Mouse (Mus musculus) intestine, embryonic 14.5 days (tissue): ENCODE measurements at regions not wholly inside any gene's neighbourhood (a gene's known extent, or its start where the extent isn't known, plus 50 kb on each side); places are given as distances from the start of the nearest gene placed in this dataset.

Experiments
- ATAC-seq: fragments of 200-750 bp; cut with Nextera tagmentation; replicated peaks from 2 replicates; pipeline ENCODE4 v1.8.0; 2017; ENCODE audit warnings: low read depth, moderate number of reproducible peaks, moderate TSS enrichment, moderate library complexity; ENCODE audit not compliant: low FRiP score, low TSS enrichment
- DNase-seq: peaks from one replicate; pipeline ENCODE4 v3.0.0-alpha.2; 2018; ENCODE audit warnings: low spot score
- H3K27ac ChIP-seq: fragments of 300-500 bp; sonication (generic); 2 replicates; pipeline ENCODE4 v1.5.1; 2014; ENCODE audit warnings: low read depth, mild to moderate bottlenecking, control low read depth
- H3K27me3 ChIP-seq: fragments of 300-500 bp; sonication (generic); replicated peaks from 2 replicates; pipeline ENCODE4 v1.6.1; 2014; ENCODE audit warnings: low read length, control low read depth; ENCODE audit not compliant: control insufficient read depth, insufficient read depth
- H3K36me3 ChIP-seq: fragments of 300-500 bp; sonication (generic); 2 replicates; pipeline ENCODE4 v1.6.1; 2014; ENCODE audit warnings: low read length, control low read depth; ENCODE audit not compliant: control insufficient read depth, insufficient read depth
- H3K4me1 ChIP-seq: fragments of 300-500 bp; sonication (generic); replicated peaks from 2 replicates; pipeline ENCODE4 v1.6.1; 2014; ENCODE audit warnings: low read length, control low read depth, mixed read lengths; ENCODE audit not compliant: control insufficient read depth, insufficient read depth
- H3K4me2 ChIP-seq: fragments of 300-500 bp; sonication (generic); 2 replicates; pipeline ENCODE4 v1.6.1; 2014; ENCODE audit warnings: low read length
- H3K4me3 ChIP-seq: fragments of 300-500 bp; sonication (generic); 2 replicates; pipeline ENCODE4 v1.5.1; 2014; ENCODE audit warnings: low read depth, low read length, control low read depth, mixed read lengths
- H3K9ac ChIP-seq: fragments of 300-500 bp; sonication (generic); 2 replicates; pipeline ENCODE4 v1.6.1; 2014; ENCODE audit warnings: mild to moderate bottlenecking, low read length
- H3K9me3 ChIP-seq: fragments of 300-500 bp; sonication (generic); 2 replicates; pipeline ENCODE4 v1.6.1; 2016; ENCODE audit warnings: low read length, control low read depth; ENCODE audit not compliant: control insufficient read depth
- WGBS: fragments of 180-500 bp; shearing (Covaris S2); extraction: QIAGEN DNeasy Blood & Tissue Kit; methylation state at CpG from one replicate; pipeline ENCODE4 v1.1.7; 2014; 5-methylcytosine and 5-hydroxymethylcytosine counted together

DNA sequence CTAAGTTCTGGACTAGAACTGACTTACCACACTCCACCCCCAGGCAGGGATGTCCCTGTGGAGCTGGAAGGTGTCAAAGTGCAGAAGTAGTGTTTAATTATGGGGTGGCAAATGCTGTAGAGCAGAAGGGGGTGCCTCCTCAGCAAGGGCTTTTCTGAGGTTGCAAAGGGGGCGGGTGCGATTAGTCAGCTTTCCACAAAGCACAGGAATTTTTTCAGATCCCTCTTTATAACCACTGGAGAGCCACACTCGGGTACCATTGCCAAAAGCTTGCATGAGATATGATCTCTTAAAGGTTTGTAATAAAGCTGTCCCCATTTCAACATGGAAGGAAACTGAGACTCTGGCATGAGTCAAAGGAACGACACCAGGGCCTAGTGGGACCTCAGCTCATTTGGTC, 381.7 kb downstream of the H2al1j start:
- H3K9me3 ChIP-seq = no peaks in the 10 kb centered on the region
- H3K4me3 ChIP-seq = no peak overlapping the region
- no peaks in the 10 kb centered on the region for H3K36me3 ChIP-seq
- no peak overlapping the region for H3K4me2 ChIP-seq
- no peak overlapping the region for H3K9ac ChIP-seq
- no peaks in the 10 kb centered on the region for H3K27me3 ChIP-seq
- DNase-seq (no peak), ATAC-seq (no peak)
- WGBS = 74% methylated on average over 4 of the region's 4 CpGs
- H3K27ac ChIP-seq = no peak overlapping the region
- no peaks in the 10 kb centered on the region for H3K4me1 ChIP-seq

DNA sequence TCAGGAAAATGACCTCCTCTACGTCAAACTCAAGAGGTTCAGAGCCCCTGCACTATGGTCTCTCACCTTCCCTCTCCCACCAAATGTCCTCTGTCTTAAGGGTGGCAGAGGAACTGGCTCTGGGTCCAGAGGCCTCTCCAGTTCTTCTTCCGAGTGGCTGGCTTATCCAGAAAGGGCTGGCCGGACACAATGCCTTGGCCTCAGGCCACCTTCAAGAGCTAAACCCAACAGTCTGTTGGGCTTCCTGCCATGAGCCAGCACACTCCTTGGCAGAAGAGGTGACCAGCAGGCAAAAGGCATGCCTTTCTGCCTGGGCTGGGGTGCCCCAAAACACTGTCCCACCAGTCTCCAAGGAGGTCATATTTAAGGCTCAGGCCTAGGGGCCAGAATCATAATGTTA, 385.8 kb downstream of the H2al1j start:
- Histone ChIP-seq H3K36me3 (no peaks in the 10 kb centered on the region), H3K4me3 (no peak overlapping the region), H3K4me2 (no peak overlapping the region), H3K27me3 (no peaks in the 10 kb centered on the region), H3K27ac (no peak overlapping the region), H3K9ac (no peak overlapping the region), H3K9me3 (no peaks in the 10 kb centered on the region), H3K4me1 (no peaks in the 10 kb centered on the region)
- DNase-seq = no peak
- 83% methylated on average over 3 of the region's 3 CpGs for WGBS
- no peak for ATAC-seq

DNA sequence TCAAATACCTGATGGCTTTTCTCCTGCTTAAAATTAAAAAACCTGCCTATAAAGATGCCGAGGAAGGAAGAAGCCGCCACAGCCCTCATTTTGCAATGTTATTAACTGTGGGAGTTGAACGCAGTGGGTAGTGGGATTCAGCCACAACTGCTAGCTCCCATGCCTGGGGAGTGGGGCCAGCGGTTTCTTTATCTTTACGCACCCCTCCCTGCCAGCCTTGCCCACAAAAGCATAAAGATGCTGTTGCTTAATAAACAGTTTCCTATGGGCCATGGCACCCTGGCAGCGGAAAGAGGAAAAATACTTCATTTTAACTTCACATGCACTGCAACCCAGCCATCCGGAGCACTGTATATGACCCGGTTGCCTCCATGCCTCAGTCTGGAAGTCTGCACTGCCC, 389.2 kb downstream of the H2al1j start:
- no peaks in the 10 kb centered on the region for H3K4me1 ChIP-seq
- no peak overlapping the region for H3K27ac ChIP-seq
- H3K4me3 ChIP-seq = no peak overlapping the region
- H3K36me3 ChIP-seq = no peaks in the 10 kb centered on the region
- DNase-seq (no peak), ATAC-seq (no peak)
- H3K27me3 ChIP-seq = 0 out of 2 replicates have a peak, but pooled peaks cover 2% of the 10 kb centered on the region
- H3K4me2 ChIP-seq = no peak overlapping the region
- no peaks in the 10 kb centered on the region for H3K9me3 ChIP-seq
- WGBS = 77% methylated on average over 8 of the region's 8 CpGs
- no peak overlapping the region for H3K9ac ChIP-seq

- 88% methylated on average over 2 of the region's 2 CpGs for whole genome bisulfite sequencing
- H3K4me1 ChIP-seq = no peaks in the 10 kb centered on the region
Observed at GRCm38 (mm10) chrX:11718778-11719177, 391.2 kb downstream of the H2al1j start.

GRCm38 (mm10) chrX:11720517-11720916, 392.9 kb downstream of the H2al1j start:
- H3K9ac ChIP-seq = no peak overlapping the region
- H3K4me3 ChIP-seq = no peak overlapping the region
- no peaks in the 10 kb centered on the region for H3K36me3 ChIP-seq
- 66% methylated on average over 7 of the region's 7 CpGs for WGBS
- ATAC-seq (no peak), DNase-seq (no peak)
- no peaks in the 10 kb centered on the region for H3K4me1 ChIP-seq
- H3K27ac ChIP-seq = no peak overlapping the region
- no peaks in the 10 kb centered on the region for H3K9me3 ChIP-seq
- no peak overlapping the region for H3K4me2 ChIP-seq
- H3K27me3 ChIP-seq = 0 out of 2 replicates have a peak, but pooled peaks cover 7% of the 10 kb centered on the region

More at GRCm38 (mm10) chrX:11718778-11719177, 391.2 kb downstream of the H2al1j start:
- ATAC-seq (no peak), DNase-seq (no peak)
- Histone ChIP-seq H3K4me3 (no peak overlapping the region), H3K27ac (no peak overlapping the region), H3K36me3 (no peaks in the 10 kb centered on the region), H3K4me2 (no peak overlapping the region), H3K9ac (no peak overlapping the region), H3K9me3 (no peaks in the 10 kb centered on the region), H3K27me3 (0 out of 2 replicates have a peak, but pooled peaks cover 7% of the 10 kb centered on the region)

DNA sequence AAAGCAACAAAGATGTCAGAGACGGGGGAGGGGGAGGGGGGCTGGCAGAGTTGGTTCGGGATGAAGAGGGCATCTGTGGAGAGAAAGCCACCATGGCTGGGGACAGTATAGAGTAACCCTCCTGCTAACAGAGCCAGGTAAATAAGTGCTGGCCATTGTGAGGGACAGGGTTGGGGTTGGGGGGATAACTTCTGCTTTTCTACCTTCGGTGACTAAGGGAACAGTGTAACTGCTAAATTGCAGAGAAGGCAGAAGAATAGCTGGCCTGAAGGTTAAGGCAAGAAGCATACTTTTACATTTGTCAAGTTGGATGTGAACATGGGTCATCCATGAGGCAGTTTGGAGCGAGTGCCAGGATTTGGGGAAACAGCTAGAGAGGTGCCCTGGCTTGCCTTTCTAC, 395.1 kb downstream of the H2al1j start:
- Histone ChIP-seq H3K4me3 (no peak overlapping the region), H3K27me3 (0 out of 2 replicates have a peak, but pooled peaks cover 7% of the 10 kb centered on the region), H3K4me2 (no peak overlapping the region), H3K9me3 (no peaks in the 10 kb centered on the region), H3K9ac (no peak overlapping the region), H3K4me1 (no peaks in the 10 kb centered on the region), H3K27ac (no peak overlapping the region), H3K36me3 (no peaks in the 10 kb centered on the region)
- 69% methylated on average over 4 of the region's 4 CpGs for WGBS
- DNase-seq (no peak), ATAC-seq (no peak)

DNA sequence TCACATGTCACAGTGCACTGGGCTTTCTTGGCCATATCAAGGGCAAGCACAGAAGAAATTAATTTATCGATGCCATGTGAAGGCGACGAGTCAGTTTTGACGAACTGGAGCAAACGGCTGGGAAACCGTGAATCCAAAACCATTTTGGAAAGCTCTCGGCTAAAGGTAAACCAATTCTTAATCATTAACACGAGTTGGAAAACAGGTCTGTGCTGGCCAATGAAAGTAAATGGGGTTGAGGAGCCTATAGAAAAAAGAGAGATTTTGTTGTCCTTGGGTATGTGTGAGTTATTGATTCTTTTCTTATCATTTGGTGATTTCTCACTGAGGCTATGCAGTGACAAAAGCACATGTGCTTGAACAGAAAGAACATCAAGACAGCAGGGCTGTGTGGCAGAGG, 397.1 kb downstream of the H2al1j start:
- 80% methylated on average over 8 of the region's 8 CpGs for WGBS
- DNase-seq (no peak), ATAC-seq (no peak)
- 0 out of 2 replicates have a peak, but pooled peaks cover 7% of the 10 kb centered on the region for H3K27me3 ChIP-seq
- H3K36me3 ChIP-seq = no peaks in the 10 kb centered on the region
- H3K27ac ChIP-seq = no peak overlapping the region
- H3K9ac ChIP-seq = no peak overlapping the region
- no peak overlapping the region for H3K4me3 ChIP-seq
- no peak overlapping the region for H3K4me2 ChIP-seq
- no peaks in the 10 kb centered on the region for H3K4me1 ChIP-seq
- no peaks in the 10 kb centered on the region for H3K9me3 ChIP-seq

DNA sequence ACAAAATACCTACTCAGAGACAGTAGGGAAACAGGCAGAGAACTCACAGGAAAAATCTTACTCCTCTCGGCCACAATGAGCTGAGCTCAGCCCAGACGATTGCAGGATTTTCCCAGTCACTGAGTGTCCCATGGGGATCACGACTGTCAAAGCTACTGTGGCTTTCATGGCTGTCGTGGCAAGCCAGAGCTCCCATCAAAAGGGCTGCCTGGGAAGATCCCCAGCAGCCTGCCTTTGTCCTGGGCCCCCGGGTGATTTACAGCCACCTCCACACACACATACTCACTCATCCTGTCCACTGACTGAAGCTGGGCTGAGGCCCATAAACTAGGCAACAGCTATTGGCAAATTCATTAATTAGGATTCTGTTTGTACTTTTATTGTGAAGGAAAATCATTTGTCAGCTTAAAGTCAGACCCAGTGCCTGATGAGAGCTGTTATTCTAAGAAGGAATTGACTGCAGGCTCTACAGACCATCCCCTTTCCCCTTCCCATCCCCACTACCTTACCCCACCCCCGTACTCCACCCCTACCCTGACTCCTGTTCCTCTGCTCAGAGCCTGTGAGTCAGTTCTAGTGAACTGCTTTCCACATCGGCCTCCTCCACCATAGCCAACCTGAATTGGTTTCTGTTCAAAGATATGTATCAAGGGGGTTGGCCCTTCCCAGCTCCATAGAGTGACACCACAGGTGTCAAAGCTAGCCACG, 399.1 kb downstream of the H2al1j start:
- Histone ChIP-seq H3K27me3 (0 out of 2 replicates have a peak, but pooled peaks cover 6% of the 10 kb centered on the region), H3K4me3 (no peak overlapping the region), H3K36me3 (no peaks in the 10 kb centered on the region), H3K9ac (no peak overlapping the region), H3K9me3 (no peaks in the 10 kb centered on the region), H3K4me1 (no peaks in the 10 kb centered on the region), H3K4me2 (no peak overlapping the region), H3K27ac (no peak overlapping the region)
- ATAC-seq (no peak), DNase-seq (no peak)
- 34% methylated on average over 8 of the region's 8 CpGs for WGBS

DNA sequence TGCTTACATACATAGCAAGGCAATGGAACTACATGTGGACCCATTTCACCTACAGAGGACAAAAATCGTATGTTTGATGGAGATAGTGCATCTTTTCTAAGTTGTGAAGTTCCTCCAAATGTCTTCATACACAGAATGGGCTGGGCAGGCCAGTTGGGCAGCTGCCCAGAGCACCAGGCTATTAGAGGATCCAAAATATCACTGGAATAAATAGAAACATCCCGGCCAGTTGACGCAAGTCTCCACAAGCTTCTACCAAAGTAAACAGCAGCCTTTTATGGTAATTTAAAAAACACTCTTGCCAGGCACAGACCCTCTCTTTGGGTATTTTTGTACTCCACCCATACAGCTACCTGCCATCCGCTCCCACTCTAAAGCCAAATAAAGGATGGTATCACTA, 400.9 kb downstream of the H2al1j start:
- H3K36me3 ChIP-seq = no peaks in the 10 kb centered on the region
- 84% methylated on average over 4 of the region's 4 CpGs for WGBS

More for the DNA sequence above, 400.9 kb downstream of the H2al1j start:
- Histone ChIP-seq H3K4me1 (no peaks in the 10 kb centered on the region), H3K9ac (no peak overlapping the region), H3K27ac (no peak overlapping the region), H3K27me3 (0 out of 2 replicates have a peak, but pooled peaks cover 3% of the 10 kb centered on the region), H3K4me2 (no peak overlapping the region), H3K9me3 (no peaks in the 10 kb centered on the region), H3K4me3 (no peak overlapping the region)
- DNase-seq (no peak), ATAC-seq (no peak)
